Mouse (Mus musculus) activated CD4-positive, CD25-positive, alpha-beta regulatory T cell, adult 4 months (primary cell): Measurements from ENCODE around the gene Hopx. TPM values are rescaled to one million over a fixed set of nuclear protein-coding genes. Genes with fewer than 3 reads are reported as not detected.

Experiments used
- ATAC-seq: one replicate; pipeline ENCODE4 v1.8.0; 2017
- polyA plus RNA-seq, 2 experiments: library from polyadenylated mRNA; unstranded; fragments of 100-300 nt; shearing (Covaris generic); gene quantifications; one replicate each; pipeline ENCODE4 v1.2.1; 2017

Gene Hopx
- polyA plus RNA-seq, 2 experiments from 2014 or later: 17.5 to 20.6 TPM

- ATAC-seq: no peak
Observed at GRCm38 (mm10) chr5:77132457-77133135, 17.7 kb upstream of the Hopx start.

GRCm38 (mm10) chr5:77131879-77132278, 17.0 kb upstream of the Hopx start:
- no peak for ATAC-seq

- peak; percentile 84 for ATAC-seq
Observed at GRCm38 (mm10) chr5:77130310-77131020, 15.5 kb upstream of the Hopx start.

GRCm38 (mm10) chr5:77129907-77130306, 15.0 kb upstream of the Hopx start:
- ATAC-seq: no peak

GRCm38 (mm10) chr5:77128854-77129253, 13.9 kb upstream of the Hopx start:
- no peak for ATAC-seq

GRCm38 (mm10) chr5:77126415-77126968, 11.6 kb upstream of the Hopx start:
- no peak for ATAC-seq

- peak; percentile 73 for ATAC-seq
Observed at GRCm38 (mm10) chr5:77124817-77125283, 9.9 kb upstream of the Hopx start.

- ATAC-seq: peak; percentile 45
Observed at GRCm38 (mm10) chr5:77124165-77124564, 9.2 kb upstream of the Hopx start.

GRCm38 (mm10) chr5:77123597-77123996, 8.7 kb upstream of the Hopx start:
- ATAC-seq: no peak

- no peak for ATAC-seq
Observed at GRCm38 (mm10) chr5:77122254-77123192, 7.6 kb upstream of the Hopx start.

GRCm38 (mm10) chr5:77120701-77121100, 5.8 kb upstream of the Hopx start:
- ATAC-seq: no peak

GRCm38 (mm10) chr5:77119475-77120422, 4.8 kb upstream of the Hopx start:
- no peak for ATAC-seq

GRCm38 (mm10) chr5:77115732-77116131, 811 bp upstream of the Hopx start:
- no peak for ATAC-seq

GRCm38 (mm10) chr5:77113773-77114172, 1.1 kb downstream of the Hopx start:
- ATAC-seq: peak; percentile 11

GRCm38 (mm10) chr5:77112066-77112465, 2.9 kb downstream of the Hopx start:
- ATAC-seq: no peak

- ATAC-seq: no peak
Observed at GRCm38 (mm10) chr5:77109814-77110213, 5.1 kb downstream of the Hopx start.

GRCm38 (mm10) chr5:77108806-77109205, 6.1 kb downstream of the Hopx start:
- ATAC-seq: no peak

GRCm38 (mm10) chr5:77107146-77107822, 7.6 kb downstream of the Hopx start:
- no peak for ATAC-seq

GRCm38 (mm10) chr5:77102522-77103365, 12.2 kb downstream of the Hopx start:
- ATAC-seq: no peak

GRCm38 (mm10) chr5:77100691-77101090, 14.2 kb downstream of the Hopx start:
- no peak for ATAC-seq
